Mouse (Mus musculus) lung, embryonic 14.5 days (tissue): Measurements from ENCODE around the gene Arhgdib. TPM values are rescaled to one million over a fixed set of nuclear protein-coding genes. Genes with fewer than 3 reads are reported as not detected.
A peak's percentile ranks its signal among the peaks of the same experiment; 100 is the strongest.
"Not testable (repeated sequence)": the region's sequence is repeated elsewhere in the genome, so short reads cannot be mapped to it uniquely, and the experiment has no call there.

Experiments
- ATAC-seq: fragments of 200-750 bp; cut with Nextera tagmentation; 2 replicates; pipeline ENCODE4 v1.8.0; 2017; ENCODE audit warnings: mild to moderate bottlenecking, moderate TSS enrichment, moderate library complexity; ENCODE audit not compliant: insufficient read depth
- DNase-seq: peaks from one replicate; pipeline ENCODE4 v3.0.0-alpha.2; 2015
- H3K27ac ChIP-seq: fragments of 300-500 bp; sonication (generic); 2 replicates; pipeline ENCODE4 v1.5.1; 2014; ENCODE audit warnings: low read depth, mild to moderate bottlenecking, moderate library complexity
- H3K27me3 ChIP-seq: fragments of 300-500 bp; sonication (generic); 2 replicates; pipeline ENCODE4 v1.6.1; 2014; ENCODE audit warnings: low read length, control low read depth; ENCODE audit not compliant: insufficient read depth
- H3K36me3 ChIP-seq: fragments of 300-500 bp; sonication (generic); 2 replicates; pipeline ENCODE4 v1.6.1; 2014; ENCODE audit warnings: control low read depth; ENCODE audit not compliant: insufficient read depth
- H3K4me1 ChIP-seq: fragments of 300-500 bp; sonication (generic); 2 replicates; pipeline ENCODE4 v1.6.1; 2014; ENCODE audit warnings: antibody characterized with exemption, control low read depth; ENCODE audit not compliant: insufficient read depth
- H3K4me2 ChIP-seq: fragments of 300-500 bp; sonication (generic); 2 replicates; pipeline ENCODE4 v1.6.1; 2014; ENCODE audit warnings: mild to moderate bottlenecking
- H3K4me3 ChIP-seq: fragments of 300-500 bp; sonication (generic); 2 replicates; pipeline ENCODE4 v1.5.1; 2014; ENCODE audit warnings: low read depth, low read length
- H3K9ac ChIP-seq: fragments of 300-500 bp; sonication (generic); 2 replicates; pipeline ENCODE4 v1.6.1; 2014
- H3K9me3 ChIP-seq: fragments of 300-500 bp; sonication (generic); 2 replicates; pipeline ENCODE4 v1.6.1; 2016; ENCODE audit warnings: low read depth, low read length, control low read depth
- CTCF ChIP-seq: IDR thresholded peaks from 2 replicates; pipeline ENCODE4 v1.5.1; 2016; ENCODE audit warnings: antibody characterized with exemption, low read depth
- WGBS: fragments of 180-500 bp; shearing (Covaris S2); extraction: QIAGEN DNeasy Blood & Tissue Kit; methylation state at CpG from one replicate; pipeline ENCODE4 v1.1.7; 2014; 5-methylcytosine and 5-hydroxymethylcytosine counted together
- polyA plus RNA-seq: library from polyadenylated mRNA; unstranded; fragments of >200 nt; fragmentation: Nextera tagmentation; extraction: Ambion mirVana; gene quantifications from 2 replicates; pipeline ENCODE4 v1.2.1, GENCODE M21; 2014

Arhgdib gene
- polyA plus RNA-seq, 1 experiment from 2014 or later: 71.9 TPM

DNA sequence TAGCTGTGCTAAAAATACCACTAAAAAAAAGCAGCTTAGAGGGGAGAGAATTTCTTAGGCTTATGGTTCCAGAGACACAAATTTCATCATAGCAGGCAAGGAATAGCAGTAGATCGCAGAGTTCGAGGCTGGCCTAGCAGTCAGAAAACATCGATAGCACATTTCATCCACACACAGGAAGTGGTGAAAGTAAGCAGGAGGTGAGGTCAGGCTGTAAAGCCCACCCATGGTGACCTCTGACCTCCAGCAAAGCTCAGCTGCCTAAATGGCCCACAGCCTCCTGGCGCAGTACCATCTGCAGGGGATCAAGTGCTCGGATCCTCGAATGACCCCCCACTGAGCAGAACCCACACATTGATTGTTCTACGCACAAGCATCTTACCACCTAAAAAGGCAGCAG, 41.5 kb upstream of the Arhgdib start:
- no peak for TF ChIP-seq CTCF
- WGBS: 61% methylated on average over 7 of the region's 7 CpGs
- Histone ChIP-seq H3K27ac (no peak overlapping the region), H3K4me1 (peaks cover 4% of the 10 kb centered on the region; the same call in 1 of the 2 replicates), H3K9ac (no peak overlapping the region), H3K27me3 (no peaks in the 10 kb centered on the region), H3K4me2 (no peak overlapping the region), H3K9me3 (no peaks in the 10 kb centered on the region), H3K4me3 (no peak overlapping the region), H3K36me3 (no peaks in the 10 kb centered on the region)
- ATAC-seq (no peak), DNase-seq (no peak)

DNA sequence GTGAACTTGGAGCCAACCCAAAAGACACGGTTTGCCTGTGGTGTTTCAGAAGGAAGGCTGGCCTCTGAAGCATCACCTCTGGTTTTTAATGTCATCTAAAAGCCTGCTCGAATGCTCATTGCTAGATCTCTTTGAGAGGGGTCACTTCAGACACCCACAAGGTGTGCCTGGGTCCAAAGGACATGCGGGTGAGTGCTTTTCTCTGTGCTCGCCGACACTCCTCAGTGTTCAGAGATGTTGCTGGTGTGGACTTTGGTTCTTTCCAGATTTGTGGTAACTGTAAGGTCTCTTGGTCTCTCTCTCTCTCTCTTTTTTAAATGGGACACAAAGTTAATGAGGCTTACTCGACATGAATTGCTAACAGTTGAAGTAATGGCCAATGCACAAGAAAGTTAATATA, 40.9 kb upstream of the Arhgdib start:
- H3K27me3 ChIP-seq: no peaks in the 10 kb centered on the region
- no peak overlapping the region for H3K4me2 ChIP-seq
- DNase-seq: no peak
- 68% methylated on average over 6 of the region's 6 CpGs for WGBS
- peaks cover 4% of the 10 kb centered on the region; the same call in 1 of the 2 replicates for H3K4me1 ChIP-seq
- ATAC-seq: no peak
- no peaks in the 10 kb centered on the region for H3K9me3 ChIP-seq
- H3K4me3 ChIP-seq: no peak overlapping the region
- TF ChIP-seq CTCF: no peak
- no peak overlapping the region for H3K9ac ChIP-seq
- no peak overlapping the region for H3K27ac ChIP-seq
- H3K36me3 ChIP-seq: no peaks in the 10 kb centered on the region

DNA sequence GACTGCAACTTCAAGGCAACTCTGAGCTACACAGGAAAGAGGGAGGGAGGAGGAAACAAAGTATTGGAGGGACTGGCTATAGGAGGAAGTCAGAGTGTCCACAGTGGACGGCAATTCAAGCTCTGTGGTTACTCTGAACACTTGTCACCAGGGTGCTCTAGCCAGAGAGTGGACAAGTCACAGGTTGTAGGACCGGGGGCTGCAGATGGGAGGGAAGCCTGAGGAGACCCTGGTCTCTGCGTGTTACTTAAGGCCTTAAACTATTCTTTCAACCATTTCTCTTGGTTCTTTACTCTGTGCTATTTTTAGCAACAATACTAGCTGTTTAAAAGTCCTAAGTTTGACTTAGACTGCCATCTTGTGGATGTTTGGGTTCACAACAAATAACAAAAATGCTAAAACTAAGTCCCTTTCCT, 38.6 kb upstream of the Arhgdib start:
- H3K27me3 ChIP-seq: no peaks in the 10 kb centered on the region
- H3K9me3 ChIP-seq: no peaks in the 10 kb centered on the region
- peak overlapping the region; percentile 29; the same call in 1 of the 2 replicates for H3K9ac ChIP-seq
- peaks cover 4% of the 10 kb centered on the region; the same call in 1 of the 2 replicates for H3K4me1 ChIP-seq
- 15% methylated on average over 3 of the region's 3 CpGs for WGBS
- peak; percentile 91 for DNase-seq
- TF ChIP-seq CTCF: peak; percentile 78
- peak overlapping the region; percentile 29; the same call in 1 of the 2 replicates for H3K4me2 ChIP-seq
- ATAC-seq: peak; percentile 78
- no peaks in the 10 kb centered on the region for H3K36me3 ChIP-seq
- H3K4me3 ChIP-seq: no peak overlapping the region
- peak overlapping the region; percentile 67; the same call in 1 of the 2 replicates for H3K27ac ChIP-seq

DNA sequence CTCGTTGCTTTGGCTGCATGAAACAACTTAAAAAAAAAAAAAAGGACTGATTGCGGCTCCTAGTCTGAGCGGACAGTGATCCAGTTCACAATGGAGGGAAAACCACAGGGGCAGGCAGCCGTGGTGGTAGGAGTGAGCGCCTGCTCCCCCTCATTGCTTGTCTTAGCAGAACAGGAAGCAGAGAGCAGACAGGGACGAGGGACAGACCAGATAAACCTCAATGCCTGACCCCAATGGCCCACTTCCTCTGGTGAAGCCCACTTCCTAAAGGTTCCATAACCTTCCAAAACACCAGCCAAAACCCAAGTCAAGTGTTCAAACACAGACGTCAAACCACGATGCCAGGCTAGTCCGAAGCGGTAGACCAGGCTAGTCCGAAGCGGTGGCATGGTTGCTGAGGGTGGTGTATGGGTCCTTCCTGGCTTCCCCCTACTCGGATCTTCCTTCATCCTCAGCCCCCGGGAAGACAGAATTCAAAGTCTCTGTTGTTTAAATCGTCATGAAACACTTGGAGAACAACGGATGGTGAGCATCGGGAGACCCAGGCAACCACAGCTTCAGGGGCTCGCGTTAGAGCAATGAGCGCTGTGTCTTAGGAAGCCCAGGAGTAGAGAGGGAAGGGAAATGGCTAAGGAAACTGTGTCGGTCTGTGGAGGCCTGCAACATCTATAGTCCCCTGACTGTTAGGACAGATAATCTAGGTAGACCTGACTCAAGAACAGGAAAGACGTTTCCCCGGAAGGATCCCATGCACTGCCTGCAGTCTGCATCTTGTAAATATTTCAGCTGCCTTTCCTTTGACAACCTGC, 37.8 kb upstream of the Arhgdib start:
- Histone ChIP-seq H3K4me1 (peaks cover 4% of the 10 kb centered on the region; the same call in 1 of the 2 replicates), H3K4me2 (no peak overlapping the region), H3K4me3 (no peak overlapping the region), H3K27me3 (no peaks in the 10 kb centered on the region), H3K27ac (peak overlapping the region; percentile 67; the same call in 1 of the 2 replicates), H3K36me3 (no peaks in the 10 kb centered on the region), H3K9me3 (no peaks in the 10 kb centered on the region), H3K9ac (no peak overlapping the region)
- no peak for TF ChIP-seq CTCF
- ATAC-seq (peak; percentile 38; the same call in 1 of the 2 replicates), DNase-seq (no peak)
- WGBS: 74% methylated on average over 23 of the region's 23 CpGs

DNA sequence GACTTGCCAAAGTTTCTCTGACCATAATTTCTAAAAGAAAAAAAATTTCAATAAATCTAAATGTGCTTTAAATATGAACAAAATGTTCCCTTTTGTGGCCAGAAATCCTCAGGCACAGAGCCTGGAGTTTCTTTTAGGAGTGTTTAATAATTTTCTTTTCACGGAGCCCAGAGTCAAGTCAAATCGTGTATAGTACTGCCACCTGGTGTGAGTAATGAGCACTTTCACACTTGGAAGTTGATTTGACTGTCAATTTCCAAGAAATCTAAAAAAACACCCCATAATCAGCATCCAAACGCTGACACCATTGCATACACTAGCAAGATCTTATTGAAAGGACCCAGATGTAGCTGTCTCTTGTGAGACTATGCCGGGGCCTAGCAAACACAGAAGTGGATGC, 27.2 kb upstream of the Arhgdib start:
- not testable (repeated sequence) for H3K9ac ChIP-seq, H3K27me3 ChIP-seq, H3K4me3 ChIP-seq, H3K9me3 ChIP-seq, H3K4me2 ChIP-seq, H3K36me3 ChIP-seq, H3K4me1 ChIP-seq
- 27% methylated on average over 4 of the region's 4 CpGs for WGBS
- H3K27ac ChIP-seq: peak overlapping the region; percentile 54; the same call in 1 of the 2 replicates
- peak; percentile 58 for TF ChIP-seq CTCF
- ATAC-seq: peak; percentile 69; the same call in 1 of the 2 replicates
- DNase-seq: peak; percentile 84

DNA sequence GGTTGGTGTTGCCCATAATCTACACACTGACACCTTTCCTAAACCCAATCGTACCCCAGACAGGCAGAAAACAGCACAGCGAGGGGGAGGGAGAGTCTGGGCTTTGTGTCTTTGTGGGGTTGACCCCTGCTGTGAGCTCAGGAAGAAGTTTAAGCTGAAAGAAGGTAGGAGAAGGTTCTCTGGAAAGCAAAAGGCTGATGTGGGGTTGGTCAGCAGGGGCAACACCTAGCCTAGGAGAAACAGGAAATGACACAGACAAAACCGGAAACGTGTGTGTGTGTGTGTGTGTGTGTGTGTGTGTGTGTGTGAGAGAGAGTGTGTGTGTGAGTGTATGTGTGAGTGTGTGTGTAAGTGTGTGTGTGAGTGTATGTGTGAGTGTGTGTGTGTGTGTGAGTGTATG, 25.8 kb upstream of the Arhgdib start:
- TF ChIP-seq CTCF: no peak
- WGBS: 62% methylated on average over 4 of the region's 4 CpGs
- no peak for ATAC-seq
- Histone ChIP-seq H3K4me1 (no peaks in the 10 kb centered on the region), H3K27me3 (no peaks in the 10 kb centered on the region), H3K9me3 (no peaks in the 10 kb centered on the region), H3K36me3 (no peaks in the 10 kb centered on the region), H3K4me3 (no peak overlapping the region), H3K27ac (no peak overlapping the region), H3K9ac (no peak overlapping the region), H3K4me2 (no peak overlapping the region)
- DNase-seq: no peak

DNA sequence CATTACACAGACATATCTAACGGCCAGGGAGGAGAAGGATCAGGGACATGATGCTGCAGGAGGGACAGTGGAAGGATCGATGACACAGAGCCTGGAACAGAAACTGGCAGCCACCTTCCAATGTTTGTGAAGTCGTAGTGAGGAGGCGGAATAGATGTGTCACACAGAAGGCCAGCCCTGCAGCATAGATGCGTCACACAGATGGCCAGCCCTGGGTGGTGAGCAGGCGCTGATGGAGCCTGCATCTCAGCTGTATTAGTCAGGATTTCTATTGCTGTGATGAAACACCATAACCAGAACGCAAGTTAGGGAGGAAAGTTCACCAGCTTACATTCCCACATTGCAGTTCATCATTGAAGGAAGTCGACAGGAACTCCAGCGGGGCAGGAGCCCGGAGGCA, 24.2 kb upstream of the Arhgdib start:
- DNase-seq: no peak
- H3K27ac ChIP-seq: no peak overlapping the region
- no peaks in the 10 kb centered on the region for H3K27me3 ChIP-seq
- no peaks in the 10 kb centered on the region for H3K4me1 ChIP-seq
- no peaks in the 10 kb centered on the region for H3K36me3 ChIP-seq
- 60% methylated on average over 10 of the region's 10 CpGs for WGBS
- TF ChIP-seq CTCF: no peak
- H3K4me2 ChIP-seq: no peak overlapping the region
- H3K9me3 ChIP-seq: no peaks in the 10 kb centered on the region
- no peak overlapping the region for H3K9ac ChIP-seq
- H3K4me3 ChIP-seq: no peak overlapping the region
- no peak for ATAC-seq
